Mouse (Mus musculus): Measurements from ENCODE around the gene Camsap3.
"Not testable (repeated sequence)": the region's sequence is repeated elsewhere in the genome, so short reads cannot be mapped to it uniquely, and the experiment has no call there.

Gene Camsap3

GRCm38 (mm10) chr8:3586993-3587390 lies at the start of gene Camsap3:
Camsap3 (plus strand) TSS chr8:3587293.
- no peak for DNase-seq

- no peak for DNase-seq
Observed at GRCm38 (mm10) chr8:3537666-3538065, 49.4 kb upstream of the Camsap3 start.

GRCm38 (mm10) chr8:3539146-3539545 lies 47.9 kb upstream of the Camsap3 start:
- DNase-seq: no peak

GRCm38 (mm10) chr8:3540076-3540475 lies 47.0 kb upstream of the Camsap3 start:
- DNase-seq: no peak

- no peak for DNase-seq
Observed at GRCm38 (mm10) chr8:3546511-3546910, 40.6 kb upstream of the Camsap3 start.

DNA sequence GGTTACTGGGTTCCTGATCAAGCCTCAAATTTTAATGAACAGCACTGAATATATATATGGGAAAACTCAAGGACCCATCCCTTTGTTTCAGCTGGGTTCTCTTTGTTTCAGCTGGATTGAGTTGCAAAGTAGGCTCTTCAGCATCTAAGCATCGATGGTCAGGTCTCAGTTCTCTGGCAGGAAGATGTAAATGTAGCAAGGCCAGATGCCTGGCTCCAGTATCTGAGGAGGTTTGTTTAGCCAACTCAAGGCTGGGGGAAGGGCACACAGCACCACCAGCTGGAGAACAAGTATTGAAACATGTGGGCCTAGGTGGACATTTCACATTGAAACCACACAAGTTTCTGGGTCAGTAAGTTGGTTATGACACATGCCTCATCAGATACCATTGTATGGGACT lies 34.9 kb upstream of the Camsap3 start:
- DNase-seq: no peak

- DNase-seq: no peak
Observed at GRCm38 (mm10) chr8:3556114-3556513, 31.0 kb upstream of the Camsap3 start.

DNA sequence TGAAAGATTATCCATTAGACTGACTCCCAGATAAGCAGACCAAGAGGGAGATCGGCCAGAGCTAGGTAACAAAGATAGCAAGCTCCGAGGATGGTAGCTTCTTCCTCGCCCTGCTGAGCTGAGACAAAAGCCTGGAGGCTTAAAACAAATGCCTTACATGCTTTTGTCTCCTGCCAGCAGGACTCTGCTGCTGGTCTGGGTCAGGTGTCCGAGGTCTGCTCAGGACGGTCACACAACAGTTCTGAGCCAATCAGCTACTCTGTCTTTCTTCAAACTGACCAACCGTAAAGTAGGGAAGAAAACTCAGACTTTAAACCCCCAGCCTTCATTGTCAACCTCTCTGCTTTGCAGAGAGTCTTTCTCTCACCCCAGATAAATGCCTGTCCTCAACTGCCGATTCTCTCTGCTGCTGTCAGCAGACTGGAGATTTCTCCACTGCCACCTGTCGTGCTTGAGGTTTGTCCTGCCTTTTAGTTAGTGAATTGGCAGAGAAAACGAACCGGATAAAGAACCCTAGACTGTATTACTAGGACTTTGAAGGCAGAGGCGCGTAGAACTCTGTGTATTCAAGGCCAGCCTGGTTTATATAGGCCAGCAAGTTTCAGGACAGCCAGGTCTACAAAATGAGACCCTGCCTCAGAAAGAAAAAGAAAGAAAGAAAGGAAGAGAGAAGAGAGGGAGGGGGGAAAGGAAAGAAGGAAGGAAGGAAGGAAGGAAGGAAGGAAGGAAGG lies 19.3 kb upstream of the Camsap3 start, which contains the start of gene C330021F23Rik:
Gene C330021F23Rik (plus strand): TSS at position 350 of the 731 bp plus-strand sequence.
- no peak for DNase-seq

GRCm38 (mm10) chr8:3568378-3568777 lies 18.7 kb upstream of the Camsap3 start:
- DNase-seq: no peak

DNA sequence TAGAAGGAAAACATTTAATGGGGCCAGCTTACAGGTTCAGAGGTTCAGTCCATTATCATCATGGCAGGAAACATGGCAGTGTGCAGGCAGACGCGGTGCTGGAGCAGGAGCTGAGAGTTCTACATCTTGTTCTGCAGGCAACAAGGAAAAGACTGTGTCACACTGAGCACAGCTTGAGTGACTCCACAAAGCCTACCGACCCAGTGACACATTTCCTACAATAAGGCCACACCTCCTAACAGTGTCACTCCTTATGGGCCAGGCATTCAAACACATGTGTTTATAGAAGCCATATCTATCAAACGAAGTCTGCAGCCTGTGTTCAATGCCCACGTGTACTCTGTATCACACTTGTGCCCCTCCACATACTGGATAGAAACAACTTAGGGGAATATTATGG lies 17.3 kb upstream of the Camsap3 start:
- DNase-seq: no peak

GRCm38 (mm10) chr8:3574546-3574945 lies 12.5 kb upstream of the Camsap3 start:
- no peak for DNase-seq

- DNase-seq: no peak
Observed at GRCm38 (mm10) chr8:3576211-3576960, 10.7 kb upstream of the Camsap3 start.

DNA sequence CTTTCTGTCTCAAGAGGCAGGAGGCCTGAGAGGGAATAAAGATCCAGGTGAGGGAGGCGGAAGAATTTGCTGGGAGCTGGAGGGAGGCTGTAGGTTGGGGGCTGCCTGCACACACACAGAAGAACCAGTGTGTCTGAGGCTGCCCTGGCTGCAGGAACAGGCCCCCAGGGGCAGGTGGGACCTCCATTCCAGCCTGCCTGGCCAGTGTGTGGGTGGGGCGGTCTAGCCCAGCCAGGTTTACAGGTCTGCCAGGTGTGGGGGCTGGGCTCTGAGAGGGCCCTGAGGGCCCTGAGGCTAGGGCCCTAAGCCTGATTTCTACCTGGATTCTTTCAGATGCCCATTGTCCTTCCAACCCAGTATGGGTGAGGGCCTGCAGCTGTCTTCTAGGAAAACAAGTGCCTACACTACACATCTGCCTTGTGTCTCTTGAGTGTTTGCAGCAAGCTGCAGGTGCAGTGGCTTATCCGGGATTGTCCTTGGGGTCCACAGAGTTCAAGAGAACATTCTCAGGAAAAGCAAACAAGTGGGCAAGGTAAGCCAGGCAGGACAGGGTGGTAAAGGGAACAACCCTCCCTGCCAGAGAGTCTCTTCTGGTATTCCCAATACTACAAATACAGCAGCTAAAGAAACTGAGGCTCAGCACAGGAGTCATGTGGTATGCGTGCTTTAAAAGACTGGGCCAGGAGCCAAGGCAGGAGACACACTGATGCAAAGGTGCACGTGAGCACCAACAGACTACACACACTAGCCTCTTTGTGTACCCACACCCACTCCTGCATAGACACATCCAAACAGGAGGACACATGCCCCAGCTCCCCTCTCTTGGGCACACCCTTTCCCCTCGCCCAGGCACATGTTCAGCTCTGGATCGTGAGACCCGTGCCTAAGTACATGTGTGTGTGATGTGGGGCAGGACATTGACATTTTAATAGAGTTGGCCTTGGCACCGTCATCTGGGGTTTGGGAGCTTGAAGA lies 7.4 kb upstream of the Camsap3 start:
- no peak for DNase-seq

DNA sequence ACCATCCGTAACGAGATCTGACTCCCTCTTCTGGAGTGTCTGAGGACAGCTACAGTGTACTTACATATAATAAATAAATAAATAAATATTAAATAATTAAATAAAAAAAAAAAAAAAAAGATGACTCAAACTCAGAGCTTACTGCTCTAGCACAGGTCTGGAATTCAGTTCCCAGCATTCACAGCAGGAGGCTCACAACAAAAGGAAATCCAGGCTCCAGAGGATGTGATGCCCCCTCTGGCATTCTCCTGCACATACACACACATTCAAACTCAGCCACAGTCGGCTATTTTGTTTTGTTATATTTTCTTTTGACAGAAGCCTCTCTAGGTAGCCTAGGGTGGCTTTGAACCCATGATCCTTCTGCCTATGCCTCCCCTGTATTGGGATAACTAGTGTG lies 5.1 kb upstream of the Camsap3 start:
- DNase-seq: not testable (repeated sequence)

GRCm38 (mm10) chr8:3586452-3586851 lies 641 bp upstream of the Camsap3 start:
- no peak for DNase-seq

DNA sequence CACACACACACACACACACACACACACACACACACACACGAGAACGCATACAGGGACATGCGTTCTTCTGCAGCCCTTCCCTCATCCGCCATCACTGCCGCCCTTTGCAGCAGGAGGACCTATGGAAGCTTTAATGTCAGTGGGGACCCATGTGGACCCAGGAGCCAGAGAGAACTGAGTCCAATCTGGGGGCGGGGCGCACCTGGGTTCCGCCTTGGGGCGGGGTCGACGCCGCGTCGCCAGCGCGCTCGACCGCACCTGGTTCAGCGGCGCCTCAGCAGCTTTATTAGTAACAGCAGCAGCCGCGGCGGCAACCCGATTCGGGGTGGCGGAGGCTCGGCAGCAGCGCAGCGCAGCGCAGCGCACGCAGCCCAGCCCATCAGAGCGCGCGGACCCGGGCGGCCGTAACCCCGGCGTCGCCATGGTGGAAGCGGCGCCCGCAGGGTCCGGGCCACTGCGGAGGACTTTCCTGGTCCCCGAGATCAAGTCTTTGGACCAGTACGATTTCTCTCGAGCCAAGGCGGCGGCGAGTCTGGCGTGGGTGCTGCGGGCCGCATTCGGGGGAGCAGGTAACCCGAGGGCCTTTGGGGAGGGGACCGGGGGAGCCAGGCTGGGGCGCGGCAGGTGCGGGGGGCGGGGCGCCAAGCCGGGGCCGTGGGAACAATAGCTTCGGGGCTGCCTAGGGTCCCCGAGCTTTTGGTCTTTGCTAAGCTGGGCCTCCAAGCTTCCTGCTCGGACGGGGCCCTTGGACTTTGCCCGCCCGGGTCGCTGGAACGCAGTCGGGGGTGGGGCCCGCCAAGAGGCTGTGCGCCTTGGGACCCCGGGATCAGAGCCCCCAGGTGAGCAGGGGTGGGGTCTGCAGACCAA lies 531 bp downstream of the Camsap3 start:
- DNase-seq: no peak

- DNase-seq: no peak
Observed at GRCm38 (mm10) chr8:3588258-3588633, 1.2 kb downstream of the Camsap3 start.

GRCm38 (mm10) chr8:3593470-3593869 lies 6.4 kb downstream of the Camsap3 start:
- no peak for DNase-seq

DNA sequence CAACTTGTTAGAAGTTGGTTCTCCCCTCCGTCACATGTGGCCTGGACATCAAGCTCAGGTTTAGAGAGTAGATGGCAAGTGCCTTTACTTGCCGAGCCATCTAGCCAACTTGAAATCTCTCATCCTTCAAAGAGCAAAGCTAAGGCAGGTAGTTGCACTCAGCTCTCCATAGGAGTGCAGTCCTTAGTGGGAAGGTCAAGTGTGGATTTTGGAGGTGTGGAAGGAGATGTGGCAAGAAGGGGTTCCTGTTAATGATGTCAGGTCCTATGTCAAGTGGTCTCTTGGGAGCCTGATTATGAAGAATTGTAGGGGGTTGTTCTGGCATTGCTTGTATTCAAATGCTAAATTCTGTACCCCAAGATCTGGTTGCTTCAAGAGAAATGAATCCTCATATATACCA lies 7.4 kb downstream of the Camsap3 start:
- no peak for DNase-seq

- no peak for DNase-seq
Observed at GRCm38 (mm10) chr8:3598054-3598453, 11.0 kb downstream of the Camsap3 start.

DNA sequence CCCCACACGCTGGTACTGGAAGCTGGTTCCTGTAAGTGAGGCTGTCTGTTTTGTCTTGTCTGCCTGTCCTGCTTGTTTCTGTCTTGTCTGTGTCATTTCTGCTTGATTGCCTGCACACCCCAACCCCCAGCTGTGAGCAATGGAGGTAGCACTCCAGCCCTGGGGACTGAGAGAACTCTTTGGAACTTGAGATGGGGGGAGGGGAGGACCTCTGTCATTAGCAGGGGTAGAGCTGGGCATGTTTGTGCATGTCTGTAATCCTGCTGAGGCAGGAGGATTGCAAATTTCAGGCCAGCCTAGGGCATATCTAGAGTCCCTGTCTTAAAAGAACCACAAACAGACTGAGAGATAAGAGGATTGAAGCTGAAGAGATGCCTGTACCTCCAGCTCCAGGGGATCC lies 12.1 kb downstream of the Camsap3 start:
- no peak for DNase-seq

- no peak for DNase-seq
Observed at GRCm38 (mm10) chr8:3600401-3600800, 13.3 kb downstream of the Camsap3 start.
